Mouse (Mus musculus) olfactory bulb, adult 2 months (tissue): Measurements from ENCODE around the gene Scd2.

Experiments
- CTCF ChIP-seq: fragments of 200-500 bp; IDR thresholded peaks from 2 replicates; pipeline ENCODE4 v1.5.1; 2012; ENCODE audit warnings: low read depth, mild to moderate bottlenecking, low read length, moderate library complexity; ENCODE audit not compliant: insufficient read depth
- POLR2A ChIP-seq: fragments of 200-500 bp; IDR thresholded peaks from 2 replicates; pipeline ENCODE4 v1.6.1; 2012; ENCODE audit warnings: mild to moderate bottlenecking, low read depth, low read length, moderate library complexity; ENCODE audit not compliant: insufficient read depth

DNA sequence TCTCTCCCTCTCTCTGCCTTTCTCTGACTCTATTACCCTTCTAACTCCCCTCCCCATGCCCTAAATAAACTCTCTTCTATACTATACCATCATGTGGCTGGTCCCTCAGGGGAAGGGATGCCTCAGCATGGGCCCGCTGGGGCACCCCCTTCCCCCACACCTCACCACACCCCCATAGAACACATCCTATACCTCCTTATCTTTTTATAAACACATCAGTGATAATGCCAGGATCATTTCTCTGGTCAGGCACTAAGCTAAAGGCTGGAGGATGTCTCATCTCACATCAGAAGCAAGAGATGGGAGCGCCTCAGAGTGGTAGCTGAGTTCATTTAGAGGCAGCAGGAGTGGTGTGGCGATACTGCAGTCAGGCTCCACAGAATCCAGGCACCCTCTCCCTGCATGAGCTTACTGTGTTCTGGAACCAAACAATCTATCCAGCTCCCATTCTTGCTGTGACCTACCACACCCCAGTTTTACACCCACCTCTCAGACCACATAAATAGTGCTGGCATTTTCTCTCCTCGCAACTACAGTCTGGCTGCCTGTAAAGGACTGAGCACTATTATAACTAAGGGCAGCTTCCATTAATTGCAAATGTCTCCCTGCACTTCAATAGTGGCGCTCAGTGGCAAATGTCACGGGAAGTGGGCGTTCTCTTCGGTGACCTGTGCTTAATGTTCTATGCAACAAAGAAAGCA is 18.0 kb downstream of the Scd2 start:
- TF ChIP-seq CTCF (no peak), POLR2A (no peak)
